Mouse (Mus musculus): ENCODE data around the gene Skp2. TPM values are rescaled to one million over a fixed set of nuclear protein-coding genes. Genes with fewer than 3 reads are reported as not detected.

The Skp2 gene
- total RNA-seq, 1 experiment from 2014 or later: 7.1 TPM

GRCm38 (mm10) chr15:9114131-9114530 lies 41.1 kb downstream of the Skp2 start:
- no peak for DNase-seq

DNA sequence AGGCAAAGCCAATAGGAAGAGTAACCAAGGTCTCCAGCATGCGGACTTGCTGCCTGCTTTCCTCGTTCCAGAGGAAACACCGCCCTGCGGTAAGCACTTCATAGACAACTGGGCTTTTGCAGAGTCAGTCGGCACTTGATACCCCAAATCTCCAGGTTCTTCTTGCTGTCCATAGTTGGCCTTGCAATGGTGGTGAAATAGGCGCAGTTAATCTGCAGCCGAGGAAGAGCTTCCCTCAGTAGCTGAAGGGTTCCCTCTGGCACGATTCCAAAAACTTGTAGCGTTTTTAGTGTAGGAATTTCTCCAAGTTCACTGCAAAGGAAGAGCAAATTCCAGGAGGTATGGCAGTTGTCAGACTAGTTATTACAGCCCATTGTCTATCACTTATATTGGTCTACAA lies 41.7 kb downstream of the Skp2 start:
- DNase-seq: peak; percentile 25

DNA sequence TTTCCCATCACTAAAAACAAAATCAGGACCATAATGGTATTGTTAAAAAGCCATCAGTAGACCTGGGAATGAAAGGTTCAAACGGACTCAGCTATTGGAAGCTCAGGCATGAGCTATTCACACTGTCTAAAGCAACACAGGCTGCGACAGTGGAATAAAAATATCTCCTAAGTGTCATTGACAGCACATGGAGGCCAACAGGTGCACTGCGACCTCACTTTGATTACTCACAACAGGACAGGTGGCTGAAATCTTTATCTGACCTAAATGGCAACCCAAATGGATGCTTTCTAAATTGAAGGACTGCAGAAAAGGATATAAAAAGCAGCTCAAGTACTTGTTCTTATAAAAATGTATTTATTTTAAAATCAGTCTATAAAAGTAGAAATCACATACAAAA lies 43.6 kb downstream of the Skp2 start:
- DNase-seq: no peak

- DNase-seq: no peak
Measured at GRCm38 (mm10) chr15:9110526-9111347, 44.5 kb downstream of the Skp2 start.

GRCm38 (mm10) chr15:9106303-9107074 lies 48.7 kb downstream of the Skp2 start:
- no peak for DNase-seq

DNA sequence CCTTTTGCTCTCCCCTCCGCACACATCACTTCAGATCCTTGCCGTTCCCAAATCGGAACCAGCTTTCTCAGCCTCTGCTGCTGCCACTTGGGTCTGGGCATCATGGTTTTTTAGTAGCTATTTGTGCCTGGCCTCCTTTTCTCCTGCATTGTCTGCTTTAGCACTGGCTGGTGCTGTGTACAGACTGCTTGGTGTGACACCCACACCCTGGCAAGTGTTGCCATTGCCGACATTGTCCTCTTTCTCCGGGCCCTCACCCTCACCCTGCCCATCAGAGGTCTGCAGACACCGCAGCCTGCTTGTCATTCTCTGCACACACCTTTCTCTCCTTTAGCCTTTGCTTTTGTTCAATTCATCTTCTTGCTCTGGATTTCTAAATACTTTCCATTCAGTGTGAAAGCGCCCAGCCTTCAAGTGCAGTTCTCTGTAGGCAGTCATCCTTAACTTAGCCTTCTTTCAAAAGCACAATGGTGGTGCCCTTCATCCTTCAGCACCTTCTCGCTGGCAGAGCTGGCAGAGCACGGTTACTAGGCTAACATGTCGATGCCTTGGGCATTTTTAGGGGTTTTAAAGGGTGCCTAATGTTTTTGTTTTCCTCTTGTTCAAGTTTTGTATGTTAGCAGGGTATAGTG lies 54.7 kb downstream of the Skp2 start:
- no peak for DNase-seq

GRCm38 (mm10) chr15:9096865-9097264 lies 58.4 kb downstream of the Skp2 start:
- no peak for DNase-seq

DNA sequence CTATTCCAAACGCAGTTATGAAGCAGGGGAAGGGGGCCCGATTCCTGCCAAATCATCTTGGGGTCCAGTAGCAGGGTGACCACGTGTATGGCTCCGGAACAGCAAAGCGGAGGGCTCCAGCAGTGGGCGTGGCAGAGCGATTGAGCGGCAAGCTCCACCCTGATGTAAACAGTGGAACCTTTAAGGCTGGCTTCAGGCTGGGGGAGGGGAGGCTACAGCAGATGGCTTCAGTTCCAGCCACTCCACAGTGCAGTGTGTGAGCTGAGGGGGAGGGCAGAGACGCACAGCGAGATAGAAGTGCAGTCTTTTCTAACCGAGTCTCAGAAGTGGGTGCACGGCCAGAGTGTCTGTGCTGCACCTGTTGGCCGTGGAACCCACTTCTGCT lies 60.9 kb downstream of the Skp2 start:
- no peak for DNase-seq

DNA sequence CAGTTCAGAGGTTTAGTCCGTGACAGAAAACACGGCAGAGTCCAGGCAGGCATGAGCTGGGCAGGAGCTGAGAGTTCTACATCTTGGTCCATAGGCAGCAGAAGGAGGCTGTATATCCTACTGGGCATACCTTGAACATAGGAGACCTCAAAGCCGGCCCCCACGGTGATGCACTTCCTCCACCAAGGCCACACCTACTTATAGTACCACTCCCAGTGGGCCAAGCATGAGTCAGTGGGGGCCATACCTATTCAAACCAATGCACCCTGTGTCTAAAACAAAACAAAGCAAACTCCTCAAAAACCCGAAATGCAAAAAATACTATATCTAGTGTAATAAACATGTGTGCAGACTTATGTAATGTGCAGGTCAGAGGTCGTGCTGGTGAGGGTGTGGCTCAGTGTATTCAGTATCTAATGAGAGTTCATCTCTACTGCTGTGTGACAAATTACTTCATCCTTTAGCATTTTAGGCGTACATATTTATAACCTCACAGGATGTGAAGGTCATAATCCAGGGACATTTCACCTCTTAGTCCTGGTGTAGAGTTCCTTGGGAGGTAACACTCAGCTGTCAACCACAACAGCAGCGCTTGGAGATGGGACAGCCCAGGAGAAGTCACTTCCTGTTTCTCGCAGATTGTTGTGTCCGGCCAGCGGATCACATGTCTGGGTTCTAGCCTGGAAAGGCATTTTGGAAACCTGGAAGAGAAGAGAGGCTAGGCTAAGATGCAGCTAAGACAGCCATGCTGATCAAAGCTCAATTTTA lies 61.4 kb downstream of the Skp2 start:
- DNase-seq: no peak

DNA sequence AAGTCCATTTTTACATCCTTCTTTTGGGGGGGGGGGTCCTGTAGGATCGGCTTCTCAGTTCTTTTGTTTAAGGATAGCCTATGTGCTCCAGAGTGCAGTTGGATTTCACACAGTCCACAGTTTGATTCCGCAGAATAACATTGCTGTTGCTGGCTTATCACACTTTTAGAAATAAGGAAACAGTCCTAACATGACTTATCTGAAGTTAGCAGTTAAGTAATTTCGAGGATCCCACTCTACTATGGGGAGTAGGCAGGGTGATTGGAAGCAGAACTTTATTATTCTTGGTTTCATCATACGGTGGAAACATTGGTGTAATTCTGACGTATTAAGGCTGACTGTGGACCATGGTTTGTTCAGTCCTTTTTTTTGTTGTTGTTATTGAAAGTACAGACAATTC lies 64.6 kb downstream of the Skp2 start:
- DNase-seq: no peak

DNA sequence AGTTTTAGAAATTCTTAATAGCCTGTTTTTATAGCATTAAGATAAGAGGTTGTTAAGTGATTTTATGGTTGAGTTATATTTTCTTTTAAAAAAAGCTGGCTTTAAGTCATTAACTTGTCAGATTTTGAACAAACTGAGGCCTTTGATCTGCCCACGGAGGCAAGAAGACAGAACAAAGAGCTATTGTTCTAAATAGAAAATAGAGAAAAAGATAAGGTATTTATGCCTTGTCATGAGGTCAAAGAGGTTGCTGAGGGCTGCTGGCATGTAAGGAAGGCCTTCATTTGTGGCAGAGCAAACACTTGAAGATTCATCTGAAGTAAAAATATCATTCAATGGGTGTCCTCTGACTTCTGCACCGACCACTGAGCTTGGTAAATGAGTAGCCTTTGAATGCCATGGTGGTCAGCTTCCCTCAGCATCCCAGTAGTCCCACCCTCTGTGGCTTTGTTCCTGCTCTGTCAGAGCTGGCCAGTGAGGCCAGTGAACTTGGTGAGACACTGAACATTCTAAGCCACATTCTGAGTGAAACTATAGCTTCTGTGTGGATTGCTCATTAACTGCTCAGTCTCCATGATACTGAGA lies 66.0 kb downstream of the Skp2 start:
- no peak for DNase-seq

DNA sequence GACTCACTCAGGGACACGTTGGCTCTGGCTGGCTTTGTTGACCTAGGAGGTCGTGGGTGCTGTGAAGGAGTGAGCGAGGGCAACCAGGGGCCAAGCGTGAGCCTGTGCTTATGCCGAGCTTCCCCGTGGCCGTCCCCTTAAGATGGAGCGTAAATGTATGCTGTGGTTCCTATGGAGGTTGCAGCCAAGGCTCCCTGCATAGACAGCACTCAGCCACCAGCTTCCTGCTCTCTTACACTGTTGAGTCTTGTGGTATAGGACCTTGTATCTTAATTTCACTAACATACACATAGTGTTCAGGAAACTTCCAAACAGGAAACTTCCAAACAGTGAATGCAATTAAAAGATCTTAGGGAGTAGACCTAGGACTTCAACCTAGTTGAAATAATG lies 66.5 kb downstream of the Skp2 start:
- no peak for DNase-seq

DNA sequence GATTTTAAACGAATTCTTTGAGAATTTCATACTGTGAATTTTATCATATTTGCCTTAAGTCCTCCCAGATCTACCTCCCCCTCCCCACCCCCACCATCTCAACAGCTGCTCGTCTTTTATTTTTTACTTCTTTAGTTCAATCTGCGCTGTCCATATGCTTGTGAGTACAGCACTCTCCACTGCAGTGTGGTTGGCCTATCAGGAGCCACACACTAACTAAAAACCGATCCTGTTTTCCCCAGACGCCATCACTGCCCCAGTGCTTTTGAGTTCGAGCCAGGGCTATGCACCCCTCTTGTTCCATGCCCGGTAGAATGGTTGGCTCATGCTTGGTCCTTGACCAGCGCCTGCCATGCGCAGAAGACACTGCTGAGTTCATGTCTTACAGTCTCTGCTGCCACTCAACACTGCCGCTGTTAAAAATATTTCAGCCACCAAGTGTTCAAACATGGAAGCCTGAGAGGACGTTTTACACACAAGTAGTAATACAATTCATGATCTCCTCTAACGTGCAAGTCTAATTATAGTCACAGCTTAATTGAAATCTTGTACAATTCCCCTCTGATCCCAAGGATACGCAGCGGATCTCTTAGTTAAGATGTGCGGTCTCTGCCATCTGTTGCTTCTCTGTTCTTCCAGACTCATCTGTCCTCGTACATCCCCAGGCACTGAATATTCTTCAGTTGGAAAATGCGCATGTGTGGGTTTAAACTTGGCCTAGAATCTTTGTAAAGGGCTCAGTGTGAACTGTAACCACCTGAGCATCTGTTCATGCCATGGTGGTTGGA lies 67.1 kb downstream of the Skp2 start:
- no peak for DNase-seq

DNA sequence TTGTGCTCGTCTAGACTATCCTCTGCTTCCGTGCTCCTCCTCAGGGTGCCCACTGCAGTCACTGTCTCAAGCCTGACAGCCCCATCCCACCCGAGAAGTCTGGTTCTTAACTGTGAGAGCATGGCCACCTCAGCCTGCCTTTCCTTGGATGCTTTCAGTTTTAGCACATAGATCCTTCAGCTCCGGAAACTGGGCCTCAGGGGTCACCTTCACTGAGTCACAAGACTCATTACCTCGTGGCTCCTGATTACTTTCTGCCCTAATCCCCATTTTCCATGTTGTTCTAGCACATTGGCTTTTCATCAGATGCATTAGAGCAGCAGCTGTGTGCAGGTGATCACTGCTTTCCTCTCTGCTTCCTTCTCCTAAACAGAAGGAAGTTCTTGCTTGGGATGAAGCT lies 67.8 kb downstream of the Skp2 start:
- DNase-seq: no peak

DNA sequence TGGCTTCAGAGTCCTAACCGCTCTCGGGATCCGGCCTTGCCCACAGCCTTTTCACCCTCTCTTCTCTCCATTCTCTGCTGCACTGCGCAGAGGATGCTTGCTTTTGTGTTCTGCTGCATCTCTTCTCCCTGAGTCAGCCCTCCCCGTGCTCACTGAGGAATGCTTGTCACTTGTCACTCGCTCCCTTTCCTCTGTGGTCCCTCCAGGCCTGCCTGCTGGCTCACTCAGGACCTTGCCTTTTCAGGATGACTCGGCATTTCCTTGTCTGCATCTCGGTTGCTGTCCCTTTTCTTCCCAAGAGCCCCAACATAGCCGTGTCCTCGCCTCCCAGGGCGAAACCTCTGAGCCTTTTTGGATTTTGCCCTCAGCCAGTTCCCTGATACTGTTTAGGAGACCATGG lies 68.4 kb downstream of the Skp2 start:
- no peak for DNase-seq

- DNase-seq: peak; percentile 67
Measured at GRCm38 (mm10) chr15:9082753-9083152, 72.5 kb downstream of the Skp2 start.

- no peak for DNase-seq
Measured at GRCm38 (mm10) chr15:9081294-9081693, 73.9 kb downstream of the Skp2 start.

- no peak for DNase-seq
Measured at GRCm38 (mm10) chr15:9080206-9080605, 75.0 kb downstream of the Skp2 start.

DNA sequence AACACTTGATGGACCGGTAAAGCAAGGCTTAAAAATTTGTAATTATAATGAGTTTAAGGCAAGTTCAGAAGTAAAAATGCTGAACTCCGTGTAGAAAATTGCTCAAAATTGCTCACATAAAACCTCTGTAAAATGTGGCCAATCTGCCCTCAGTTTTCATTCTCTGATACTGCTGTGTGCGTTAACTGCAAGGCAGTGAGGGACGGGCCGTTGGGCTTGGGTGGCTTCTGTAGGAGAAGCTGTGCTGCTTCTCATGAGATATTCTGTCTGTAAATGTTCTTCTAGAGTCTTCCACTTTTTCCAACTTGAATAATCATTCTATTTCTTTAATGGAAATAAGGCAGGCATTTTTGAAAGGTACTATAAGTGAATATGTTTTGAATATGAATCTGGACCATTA lies 75.6 kb downstream of the Skp2 start:
- no peak for DNase-seq

GRCm38 (mm10) chr15:9078481-9079300 lies 76.5 kb downstream of the Skp2 start:
- no peak for DNase-seq

Measured in adrenal gland, postnatal 14 days (tissue).